Mouse (Mus musculus): ENCODE results near the gene Prdx6. TPM values are rescaled to one million over a fixed set of nuclear protein-coding genes. Genes with fewer than 3 reads are reported as not detected.

Prdx6 gene
- polyA plus RNA-seq, 1 experiment from 2014 or later, result 410 TPM

- Histone ChIP-seq H3K9me3 (ENCODE audit: control insufficient read depth, low read length) (no peaks in the 10 kb centered on the region), H3K4me1 (ENCODE audit: control insufficient read depth in 2 of 2, insufficient read depth in 2 of 2, low read length in 2 of 2) (peaks cover 10 to 35% of the 10 kb centered on the region in 2 experiments), H3K27me3 (ENCODE audit: control insufficient read depth, insufficient read depth, low read length) (no peaks in the 10 kb centered on the region; the same call in 1 of the 2 replicates), H3K4me2 (ENCODE audit: low read length) (peak overlapping the region; percentile 75), H3K27ac (replicated peaks in 1 of 2; ENCODE audit: control insufficient read depth in 1 of 2, insufficient read depth in 1 of 2, low read depth in 2 of 2, low read length in 2 of 2) (peak overlapping the region; percentile 56 to 87), H3K9ac (ENCODE audit: low read length) (peak overlapping the region; percentile 93), H3K36me3 (ENCODE audit: control insufficient read depth, insufficient read depth, low read length) (peaks cover 22% of the 10 kb centered on the region), H3K4me3 (ENCODE audit: control insufficient read depth in 1 of 2, insufficient read depth in 1 of 2, low read depth in 1 of 2, low read length in 2 of 2) (peak overlapping the region; percentile 61 to 83)
- ATAC-seq (ENCODE audit: insufficient number of reproducible peaks, insufficient read depth, low FRiP score, low read depth), result peak; percentile 42; the same call in 1 of the 2 replicates
- 3% methylated on average over 15 of the region's 15 CpGs for WGBS
These were observed 902 bp downstream of the Prdx6 start for GRCm38 (mm10) chr1:161250031-161250603.

GRCm38 (mm10) chr1:161249442-161249841, 1.6 kb downstream of the Prdx6 start:
- H3K4me1 ChIP-seq (ENCODE audit: control insufficient read depth in 2 of 2, insufficient read depth in 2 of 2, low read length in 2 of 2), result peaks cover 10 to 35% of the 10 kb centered on the region in 2 experiments
- peak overlapping the region; percentile 61 to 83 for H3K4me3 ChIP-seq (ENCODE audit: control insufficient read depth in 1 of 2, insufficient read depth in 1 of 2, low read depth in 1 of 2, low read length in 2 of 2)
- ATAC-seq (ENCODE audit: insufficient number of reproducible peaks, insufficient read depth, low FRiP score, low read depth), result no peak
- no peaks in the 10 kb centered on the region for H3K9me3 ChIP-seq (ENCODE audit: control insufficient read depth, low read length)
- peaks cover 28% of the 10 kb centered on the region for H3K36me3 ChIP-seq (ENCODE audit: control insufficient read depth, insufficient read depth, low read length)
- H3K27me3 ChIP-seq (ENCODE audit: control insufficient read depth, insufficient read depth, low read length), result no peaks in the 10 kb centered on the region; the same call in 1 of the 2 replicates
- peak overlapping the region; percentile 75 for H3K4me2 ChIP-seq (ENCODE audit: low read length)
- H3K9ac ChIP-seq (ENCODE audit: low read length), result peak overlapping the region; percentile 93
- WGBS, result 13% methylated on average over 6 of the region's 6 CpGs
- H3K27ac ChIP-seq (replicated peaks in 1 of 2; ENCODE audit: control insufficient read depth in 1 of 2, insufficient read depth in 1 of 2, low read depth in 2 of 2, low read length in 2 of 2), result peak overlapping the region; percentile 56 to 87; a peak in 3 of 4 replicates

GRCm38 (mm10) chr1:161248685-161249084, 2.3 kb downstream of the Prdx6 start:
- H3K27me3 ChIP-seq (ENCODE audit: control insufficient read depth, insufficient read depth, low read length), result no peaks in the 10 kb centered on the region; the same call in 1 of the 2 replicates
- 43% methylated on average over 7 of the region's 7 CpGs for WGBS
- ATAC-seq (ENCODE audit: insufficient number of reproducible peaks, insufficient read depth, low FRiP score, low read depth), result no peak
- no peaks in the 10 kb centered on the region for H3K9me3 ChIP-seq (ENCODE audit: control insufficient read depth, low read length)
- peak overlapping the region in 1 of 2 experiments; percentile 61; a peak in 3 of 4 replicates for H3K4me3 ChIP-seq (ENCODE audit: control insufficient read depth in 1 of 2, insufficient read depth in 1 of 2, low read depth in 1 of 2, low read length in 2 of 2)
- H3K4me2 ChIP-seq (ENCODE audit: low read length), result peak overlapping the region; percentile 75
- peaks cover 10 to 35% of the 10 kb centered on the region in 2 experiments for H3K4me1 ChIP-seq (ENCODE audit: control insufficient read depth in 2 of 2, insufficient read depth in 2 of 2, low read length in 2 of 2)
- H3K27ac ChIP-seq (replicated peaks in 1 of 2; ENCODE audit: control insufficient read depth in 1 of 2, insufficient read depth in 1 of 2, low read depth in 2 of 2, low read length in 2 of 2), result no peak overlapping the region
- peak overlapping the region; percentile 93; the same call in 1 of the 2 replicates for H3K9ac ChIP-seq (ENCODE audit: low read length)
- H3K36me3 ChIP-seq (ENCODE audit: control insufficient read depth, insufficient read depth, low read length), result peaks cover 36% of the 10 kb centered on the region

GRCm38 (mm10) chr1:161247643-161248580, 3.1 kb downstream of the Prdx6 start:
- WGBS, result 84% methylated on average over 11 of the region's 11 CpGs
- peaks cover 44% of the 10 kb centered on the region for H3K36me3 ChIP-seq (ENCODE audit: control insufficient read depth, insufficient read depth, low read length)
- no peak overlapping the region for H3K4me3 ChIP-seq (ENCODE audit: control insufficient read depth in 1 of 2, insufficient read depth in 1 of 2, low read depth in 1 of 2, low read length in 2 of 2)
- H3K4me1 ChIP-seq (ENCODE audit: control insufficient read depth in 2 of 2, insufficient read depth in 2 of 2, low read length in 2 of 2), result peaks cover 10 to 35% of the 10 kb centered on the region in 2 experiments
- H3K9ac ChIP-seq (ENCODE audit: low read length), result no peak overlapping the region
- no peak overlapping the region for H3K27ac ChIP-seq (replicated peaks in 1 of 2; ENCODE audit: control insufficient read depth in 1 of 2, insufficient read depth in 1 of 2, low read depth in 2 of 2, low read length in 2 of 2)
- ATAC-seq (ENCODE audit: insufficient number of reproducible peaks, insufficient read depth, low FRiP score, low read depth), result no peak
- peak overlapping the region; percentile 75 for H3K4me2 ChIP-seq (ENCODE audit: low read length)
- H3K9me3 ChIP-seq (ENCODE audit: control insufficient read depth, low read length), result no peaks in the 10 kb centered on the region
- no peaks in the 10 kb centered on the region for H3K27me3 ChIP-seq (ENCODE audit: control insufficient read depth, insufficient read depth, low read length)

GRCm38 (mm10) chr1:161247176-161247575, 3.8 kb downstream of the Prdx6 start:
- peaks cover 10 to 32% of the 10 kb centered on the region in 2 experiments for H3K4me1 ChIP-seq (ENCODE audit: control insufficient read depth in 2 of 2, insufficient read depth in 2 of 2, low read length in 2 of 2)
- 77% methylated on average over 3 of the region's 3 CpGs for WGBS
- no peaks in the 10 kb centered on the region for H3K27me3 ChIP-seq (ENCODE audit: control insufficient read depth, insufficient read depth, low read length)
- no peak for ATAC-seq (ENCODE audit: insufficient number of reproducible peaks, insufficient read depth, low FRiP score, low read depth)
- no peak overlapping the region for H3K27ac ChIP-seq (replicated peaks in 1 of 2; ENCODE audit: control insufficient read depth in 1 of 2, insufficient read depth in 1 of 2, low read depth in 2 of 2, low read length in 2 of 2)
- H3K4me2 ChIP-seq (ENCODE audit: low read length), result no peak overlapping the region
- peaks cover 51% of the 10 kb centered on the region for H3K36me3 ChIP-seq (ENCODE audit: control insufficient read depth, insufficient read depth, low read length)
- H3K9me3 ChIP-seq (ENCODE audit: control insufficient read depth, low read length), result no peaks in the 10 kb centered on the region
- no peak overlapping the region for H3K4me3 ChIP-seq (ENCODE audit: control insufficient read depth in 1 of 2, insufficient read depth in 1 of 2, low read depth in 1 of 2, low read length in 2 of 2)
- H3K9ac ChIP-seq (ENCODE audit: low read length), result no peak overlapping the region

- H3K36me3 ChIP-seq (ENCODE audit: control insufficient read depth, insufficient read depth, low read length), result peaks cover 57% of the 10 kb centered on the region
- WGBS, result 98% methylated on average over 4 of the region's 4 CpGs
- no peak for ATAC-seq (ENCODE audit: insufficient number of reproducible peaks, insufficient read depth, low FRiP score, low read depth)
- no peak overlapping the region for H3K4me2 ChIP-seq (ENCODE audit: low read length)
- no peak overlapping the region for H3K27ac ChIP-seq (replicated peaks in 1 of 2; ENCODE audit: control insufficient read depth in 1 of 2, insufficient read depth in 1 of 2, low read depth in 2 of 2, low read length in 2 of 2)
- peaks cover 4 to 7% of the 10 kb centered on the region in 2 experiments; a peak in 3 of 4 replicates for H3K4me1 ChIP-seq (ENCODE audit: control insufficient read depth in 2 of 2, insufficient read depth in 2 of 2, low read length in 2 of 2)
- H3K27me3 ChIP-seq (ENCODE audit: control insufficient read depth, insufficient read depth, low read length), result no peaks in the 10 kb centered on the region
- H3K4me3 ChIP-seq (ENCODE audit: control insufficient read depth in 1 of 2, insufficient read depth in 1 of 2, low read depth in 1 of 2, low read length in 2 of 2), result no peak overlapping the region
- H3K9ac ChIP-seq (ENCODE audit: low read length), result no peak overlapping the region
- H3K9me3 ChIP-seq (ENCODE audit: control insufficient read depth, low read length), result no peaks in the 10 kb centered on the region
These were observed 13.3 kb downstream of the Prdx6 start for GRCm38 (mm10) chr1:161237750-161238149.

- no peak overlapping the region for H3K4me2 ChIP-seq (ENCODE audit: low read length)
- ATAC-seq (ENCODE audit: insufficient number of reproducible peaks, insufficient read depth, low FRiP score, low read depth), result no peak
- peaks cover 4 to 7% of the 10 kb centered on the region in 2 experiments; a peak in 3 of 4 replicates for H3K4me1 ChIP-seq (ENCODE audit: control insufficient read depth in 2 of 2, insufficient read depth in 2 of 2, low read length in 2 of 2)
- H3K9me3 ChIP-seq (ENCODE audit: control insufficient read depth, low read length), result no peaks in the 10 kb centered on the region
- peaks cover 53% of the 10 kb centered on the region for H3K36me3 ChIP-seq (ENCODE audit: control insufficient read depth, insufficient read depth, low read length)
- H3K27me3 ChIP-seq (ENCODE audit: control insufficient read depth, insufficient read depth, low read length), result no peaks in the 10 kb centered on the region
- 93% methylated on average over 7 of the region's 7 CpGs for WGBS
- no peak overlapping the region for H3K4me3 ChIP-seq (ENCODE audit: control insufficient read depth in 1 of 2, insufficient read depth in 1 of 2, low read depth in 1 of 2, low read length in 2 of 2)
- H3K27ac ChIP-seq (replicated peaks in 1 of 2; ENCODE audit: control insufficient read depth in 1 of 2, insufficient read depth in 1 of 2, low read depth in 2 of 2, low read length in 2 of 2), result no peak overlapping the region
- no peak overlapping the region for H3K9ac ChIP-seq (ENCODE audit: low read length)
These were observed 13.7 kb downstream of the Prdx6 start for GRCm38 (mm10) chr1:161237339-161237738.
